ENCODE assay signal across 16 mouse cellular contexts in genomic region chr15:86925081-86925749, GRCm38 (mm10).
DNase-seq lines count a peak whose midpoint lies in the region; ATAC-seq lines count a peak whose summit lies in the region.
"Had no signal": no experiment of that assay in that cellular context is flagged by ENCODE, and none has a peak within 500 bp of the region (broad histone marks: within the 10 kb centered on the region; RNA-seq: fewer than 3 reads in every experiment).

No protein-coding gene starts in this region.

- no peak for ATAC-seq in limb, embryonic 12.5 days (ENCODE audit: insufficient number of reproducible peaks, insufficient read depth, low FRiP score, low TSS enrichment, low read depth)
- peak; percentile 36; the same call in 1 of the 2 replicates for ATAC-seq in forebrain, embryonic 16.5 days
- no peak for ATAC-seq in neural tube, embryonic 15.5 days (ENCODE audit: low FRiP score)

- H3K36me3 ChIP-seq in limb, embryonic 12.5 days = no peaks in the 10 kb centered on the region
- no peaks in the 10 kb centered on the region for H3K36me3 ChIP-seq in limb, embryonic 10.5 days
- H3K36me3 ChIP-seq in forebrain, embryonic 16.5 days (ENCODE audit: control insufficient read depth, insufficient read depth) = no peaks in the 10 kb centered on the region
- no peaks in the 10 kb centered on the region for H3K36me3 ChIP-seq in midbrain, embryonic 10.5 days
- no peaks in the 10 kb centered on the region for H3K36me3 ChIP-seq in neural tube, embryonic 15.5 days

- DNase-seq in limb, embryonic 10.5 days (ENCODE audit: low spot score) = no peak
- peak; percentile 22 for DNase-seq in midbrain, embryonic 10.5 days (ENCODE audit: low spot score)
- DNase-seq in B cell, adult 2 months = no peak
- DNase-seq in left cerebral cortex, postnatal 14 days (ENCODE audit: low spot score in 2 of 2) = no peak
- no peak for DNase-seq in right cerebral cortex, adult 18-20 months
- DNase-seq: adrenal gland, postnatal 36 days; cerebellum, adult 11 months; kidney, adult 8-10 months; lung, adult 2 months; right cerebral cortex, postnatal 25 days; thymus, postnatal 14 days had no signal

- H3K27ac ChIP-seq in limb, embryonic 12.5 days = no peak overlapping the region
- H3K27ac ChIP-seq in limb, embryonic 10.5 days = no peak overlapping the region
- H3K27ac ChIP-seq in forebrain, embryonic 16.5 days (ENCODE audit: low read length) = no peak overlapping the region
- H3K27ac ChIP-seq in midbrain, embryonic 10.5 days (replicated peaks) = peak overlapping the region; percentile 67
- H3K27ac ChIP-seq in neural tube, embryonic 15.5 days (replicated peaks) = no peak overlapping the region
- H3K27ac ChIP-seq: layer of hippocampus, adult 2 months had no signal

- no peak overlapping the region for H3K9ac ChIP-seq in limb, embryonic 12.5 days (replicated peaks)
- H3K9ac ChIP-seq in forebrain, embryonic 16.5 days (replicated peaks; ENCODE audit: low read depth, low read length) = peak overlapping the region; percentile 23; the same call in 1 of the 2 replicates
- H3K9ac ChIP-seq in neural tube, embryonic 15.5 days (replicated peaks) = no peak overlapping the region

- H3K4me2 ChIP-seq in limb, embryonic 12.5 days = peak overlapping the region; percentile 19; the same call in 1 of the 2 replicates
- H3K4me2 ChIP-seq in forebrain, embryonic 16.5 days (ENCODE audit: low read length) = 0 out of 2 replicates have a peak overlapping the region, but pooled peaks have one; percentile 35
- H3K4me2 ChIP-seq in neural tube, embryonic 15.5 days = peak overlapping the region; percentile 44
- H3K4me2 ChIP-seq: heart, embryonic 11.5 days had no signal

- intact Hi-C loops in left cerebral cortex, postnatal 14 days (cut with DNase I) = no loop called here

- H3K4me3 ChIP-seq in limb, embryonic 12.5 days (replicated peaks) = no peak overlapping the region
- H3K4me3 ChIP-seq in limb, embryonic 10.5 days = no peak overlapping the region
- H3K4me3 ChIP-seq in forebrain, embryonic 16.5 days (replicated peaks; ENCODE audit: low read length) = no peak overlapping the region
- H3K4me3 ChIP-seq in midbrain, embryonic 10.5 days = peak overlapping the region; percentile 33
- no peak overlapping the region for H3K4me3 ChIP-seq in neural tube, embryonic 15.5 days (replicated peaks)
- H3K4me3 ChIP-seq: layer of hippocampus, adult 2 months had no signal

- peaks cover 9% of the 10 kb centered on the region; the same call in 1 of the 2 replicates for H3K4me1 ChIP-seq in limb, embryonic 12.5 days (replicated peaks)
- peaks cover 15% of the 10 kb centered on the region for H3K4me1 ChIP-seq in limb, embryonic 10.5 days
- peaks cover 13% of the 10 kb centered on the region for H3K4me1 ChIP-seq in forebrain, embryonic 16.5 days (replicated peaks; ENCODE audit: control insufficient read depth, insufficient read depth, low read length)
- peaks cover 33% of the 10 kb centered on the region for H3K4me1 ChIP-seq in midbrain, embryonic 10.5 days
- peaks cover 24% of the 10 kb centered on the region for H3K4me1 ChIP-seq in neural tube, embryonic 15.5 days

- no peaks in the 10 kb centered on the region for H3K9me3 ChIP-seq in limb, embryonic 12.5 days
- H3K9me3 ChIP-seq in limb, embryonic 10.5 days (replicated peaks) = no peaks in the 10 kb centered on the region
- H3K9me3 ChIP-seq in forebrain, embryonic 16.5 days (ENCODE audit: control insufficient read depth, low read length) = no peaks in the 10 kb centered on the region
- no peaks in the 10 kb centered on the region for H3K9me3 ChIP-seq in midbrain, embryonic 10.5 days (replicated peaks)
- H3K9me3 ChIP-seq in neural tube, embryonic 15.5 days (replicated peaks) = no peaks in the 10 kb centered on the region

- WGBS in limb, embryonic 12.5 days = 10% methylated on average over 17 of the region's 17 CpGs
- WGBS in limb, embryonic 10.5 days = 21% methylated on average over 17 of the region's 17 CpGs
- WGBS in forebrain, embryonic 16.5 days = 10% methylated on average over 17 of the region's 17 CpGs
- WGBS in midbrain, embryonic 10.5 days = 12% methylated on average over 17 of the region's 17 CpGs
- 10% methylated on average over 17 of the region's 17 CpGs for WGBS in neural tube, embryonic 15.5 days

- 0 out of 2 replicates have a peak, but pooled peaks cover 7% of the 10 kb centered on the region for H3K27me3 ChIP-seq in limb, embryonic 12.5 days
- H3K27me3 ChIP-seq in limb, embryonic 10.5 days (ENCODE audit: low read depth, poor library complexity, severe bottlenecking) = no peaks in the 10 kb centered on the region
- no peaks in the 10 kb centered on the region for H3K27me3 ChIP-seq in forebrain, embryonic 16.5 days (replicated peaks; ENCODE audit: control insufficient read depth, insufficient read depth, low read length)
- H3K27me3 ChIP-seq in midbrain, embryonic 10.5 days (ENCODE audit: low read depth, poor library complexity, severe bottlenecking) = 0 out of 2 replicates have a peak, but pooled peaks cover 8% of the 10 kb centered on the region
- H3K27me3 ChIP-seq in neural tube, embryonic 15.5 days (replicated peaks) = no peaks in the 10 kb centered on the region
